Mouse (Mus musculus) bone marrow, adult 2 months (tissue): Measurements from ENCODE around the gene Cab39l.

Experiments
- CTCF ChIP-seq: fragments of 200-500 bp; IDR thresholded peaks from 2 replicates; pipeline ENCODE4 v1.5.1; 2011; ENCODE audit warnings: low read length, control low read depth; ENCODE audit not compliant: control insufficient read depth, insufficient read depth
- POLR2A ChIP-seq: fragments of 200-500 bp; IDR thresholded peaks from 2 replicates; pipeline ENCODE4 v1.6.1; 2011; ENCODE audit warnings: low read depth, mild to moderate bottlenecking, control low read depth, low read length, borderline replicate concordance; ENCODE audit not compliant: control insufficient read depth

- TF ChIP-seq CTCF = no peak
- TF ChIP-seq POLR2A = no peak
Observed at GRCm38 (mm10) chr14:59437398-59437797, 3.4 kb upstream of the Cab39l start.
